Mouse (Mus musculus) frontal cortex, postnatal 25 days (tissue): ENCODE data around the gene Mpp2.

Experiments
- DNase-seq, 2 experiments: peaks; one replicate each; pipeline ENCODE4 v3.0.0; 2022; ENCODE audit warnings: low spot score in 2 of 2

Gene Mpp2

DNA sequence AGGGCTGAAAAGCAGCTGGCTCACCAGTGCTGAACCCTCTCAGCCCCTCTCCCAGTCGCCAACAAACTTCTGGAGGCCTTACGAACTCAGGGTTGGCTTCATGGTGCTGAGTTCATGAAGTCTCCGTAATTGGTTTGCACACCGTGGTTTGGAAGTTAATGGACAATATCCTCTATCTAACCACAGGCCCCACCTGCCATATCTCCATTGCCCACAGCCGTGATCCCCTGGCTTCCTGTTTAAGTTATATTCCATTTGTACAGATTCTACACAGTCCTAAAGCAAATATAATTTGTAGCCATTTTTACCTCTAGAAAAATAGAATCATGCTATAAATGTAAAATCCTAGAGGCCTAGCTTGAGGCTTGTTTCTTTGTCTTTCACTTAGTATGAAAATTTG is 15.6 kb downstream of the Mpp2 start:
- no peak for DNase-seq

DNA sequence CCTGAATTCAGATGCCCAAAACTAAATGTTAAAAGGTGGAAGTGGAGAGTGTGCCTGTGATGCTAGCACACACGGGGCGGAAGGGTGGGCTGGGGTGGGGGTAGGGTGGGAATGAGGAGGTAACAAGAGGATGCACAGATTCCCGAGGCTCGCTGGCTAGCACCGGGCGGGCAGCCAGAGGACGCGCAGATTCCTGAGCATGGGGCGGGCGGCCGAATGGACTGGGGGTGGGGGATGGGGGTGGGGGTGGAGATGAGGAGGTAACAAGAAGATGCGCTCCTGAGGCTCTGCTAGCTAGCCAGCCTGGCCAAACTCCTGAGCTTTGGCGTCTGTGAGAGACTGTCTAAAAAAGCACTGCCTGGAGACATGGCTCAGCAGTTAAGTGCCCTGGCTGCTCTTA is 17.9 kb downstream of the Mpp2 start:
- DNase-seq: no peak

DNA sequence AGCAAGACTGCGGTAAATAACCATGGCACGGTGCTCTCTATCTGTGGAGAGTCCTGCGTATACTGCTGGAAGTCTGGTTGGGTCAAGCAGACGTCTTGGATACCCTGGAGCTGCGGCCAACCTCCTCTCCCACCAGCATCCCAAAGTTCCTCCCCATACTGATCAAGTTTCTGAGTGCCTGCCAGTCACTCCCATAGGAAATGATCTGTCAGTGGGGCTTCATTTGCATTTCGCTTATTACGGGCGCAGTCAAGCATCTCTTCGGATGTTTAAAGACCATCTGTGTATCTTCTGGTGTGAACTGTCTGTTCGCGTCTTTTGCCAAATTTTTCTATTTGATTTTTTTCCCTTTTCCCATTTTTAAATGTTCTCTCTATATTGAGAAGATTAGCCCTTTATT is 18.7 kb downstream of the Mpp2 start:
- DNase-seq: no peak

DNA sequence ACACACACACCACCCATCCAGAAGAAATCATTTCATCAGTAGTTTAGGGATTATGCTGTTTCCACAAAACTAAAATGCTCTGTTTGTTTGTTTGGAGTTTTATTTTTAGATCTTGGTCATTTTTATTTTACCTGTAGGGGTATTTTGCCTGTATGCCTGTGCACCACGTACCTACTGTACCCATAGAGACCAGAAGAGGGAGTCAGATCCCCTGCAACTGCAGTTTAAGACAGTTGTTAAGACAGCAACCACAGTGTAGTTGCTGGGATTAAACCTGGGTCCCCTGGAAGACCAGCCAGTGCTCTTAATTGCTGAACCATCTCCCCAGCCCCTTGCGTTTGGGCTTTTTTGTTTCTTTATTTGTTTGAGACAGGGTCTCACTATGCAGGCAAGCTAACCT is 19.3 kb downstream of the Mpp2 start:
- no peak for DNase-seq

GRCm38 (mm10) chr11:102063076-102063475 is 25.2 kb downstream of the Mpp2 start:
- no peak for DNase-seq

- DNase-seq: no peak
These were observed 26.3 kb downstream of the Mpp2 start for GRCm38 (mm10) chr11:102061941-102062473.

GRCm38 (mm10) chr11:102061236-102061940 is 26.9 kb downstream of the Mpp2 start:
- DNase-seq: peak; percentile 60 to 74

- peak; percentile 32 to 37 for DNase-seq
These were observed 34.5 kb downstream of the Mpp2 start for GRCm38 (mm10) chr11:102053847-102054246.

GRCm38 (mm10) chr11:102053183-102053582 is 35.1 kb downstream of the Mpp2 start:
- DNase-seq: no peak

GRCm38 (mm10) chr11:102052697-102053096 is 35.6 kb downstream of the Mpp2 start:
- no peak for DNase-seq

- no peak for DNase-seq
These were observed 36.4 kb downstream of the Mpp2 start for GRCm38 (mm10) chr11:102051954-102052353.

- no peak for DNase-seq
These were observed 36.8 kb downstream of the Mpp2 start for GRCm38 (mm10) chr11:102051541-102051940.

DNA sequence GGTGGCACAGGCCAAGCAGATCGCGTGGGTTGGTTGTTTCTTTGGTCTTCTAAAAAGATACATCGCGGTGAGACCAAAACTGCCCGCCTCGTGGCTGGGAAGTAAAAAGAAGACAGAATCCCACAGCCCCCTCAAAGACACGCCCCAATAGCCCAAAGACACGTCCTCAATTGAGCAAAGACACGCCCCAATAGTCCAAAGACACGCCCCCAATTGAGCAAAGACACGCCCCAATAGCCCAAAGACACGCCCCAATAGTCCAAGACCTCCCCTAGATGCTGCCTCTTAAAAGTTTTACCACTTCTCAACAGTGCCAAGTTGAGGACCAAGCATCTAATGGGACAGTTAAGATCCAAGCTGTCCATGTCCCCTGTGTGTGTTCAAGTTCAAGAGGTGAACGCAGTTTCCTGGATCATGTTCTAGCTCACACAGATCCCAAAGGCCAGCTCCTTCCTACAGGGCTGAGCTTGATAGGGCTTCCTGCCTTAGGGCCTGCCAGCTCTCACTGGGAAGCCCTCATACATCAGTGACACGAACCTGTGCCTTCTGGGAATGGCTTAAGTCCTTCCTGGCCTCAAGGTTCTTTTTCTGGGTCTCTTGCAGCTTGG is 38.3 kb downstream of the Mpp2 start:
- DNase-seq: no peak

GRCm38 (mm10) chr11:102046607-102047006 is 41.7 kb downstream of the Mpp2 start:
- no peak for DNase-seq

GRCm38 (mm10) chr11:102044691-102045212 is 43.6 kb downstream of the Mpp2 start:
- no peak for DNase-seq

DNA sequence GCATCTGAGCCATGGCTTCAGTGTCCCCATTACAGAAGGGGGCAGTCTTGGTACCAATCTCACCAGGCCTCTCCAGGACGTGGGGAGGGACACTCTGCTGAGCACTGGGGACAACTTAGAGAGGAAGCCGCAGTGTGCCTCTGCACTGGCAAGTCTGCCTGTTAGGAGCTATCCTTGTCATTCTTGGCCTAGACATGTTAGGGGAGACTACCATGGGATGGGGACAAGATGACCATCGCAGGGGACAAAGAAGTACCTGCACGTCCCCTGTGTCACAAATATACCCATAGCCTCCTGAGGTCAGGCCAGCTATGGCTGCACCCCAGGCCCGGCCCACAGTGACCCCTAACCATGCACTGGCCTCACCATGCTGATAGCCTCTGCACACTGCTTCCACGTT is 44.9 kb downstream of the Mpp2 start:
- no peak for DNase-seq

DNA sequence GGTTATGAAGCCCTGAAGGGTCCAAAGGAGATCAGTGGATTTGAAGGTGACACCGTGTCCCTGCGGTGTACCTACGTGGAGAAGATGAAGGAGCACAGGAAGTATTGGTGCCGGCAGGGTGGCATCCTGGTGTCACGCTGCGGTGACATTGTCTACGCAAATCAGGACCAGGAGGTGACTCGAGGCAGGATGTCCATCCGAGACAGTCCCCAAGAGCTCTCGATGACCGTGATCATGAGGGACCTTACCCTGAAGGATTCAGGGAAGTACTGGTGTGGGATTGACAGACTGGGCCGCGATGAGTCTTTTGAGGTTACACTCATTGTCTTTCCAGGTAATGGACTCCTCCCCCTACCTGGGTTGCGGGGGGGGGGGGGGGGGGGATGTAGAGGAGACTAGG is 45.3 kb downstream of the Mpp2 start:
- no peak for DNase-seq

GRCm38 (mm10) chr11:102041350-102041949 is 46.9 kb downstream of the Mpp2 start, which contains the start of gene Cd300lg:
TSS of gene Cd300lg (plus strand) at chr11:102041509.
- no peak for DNase-seq

DNA sequence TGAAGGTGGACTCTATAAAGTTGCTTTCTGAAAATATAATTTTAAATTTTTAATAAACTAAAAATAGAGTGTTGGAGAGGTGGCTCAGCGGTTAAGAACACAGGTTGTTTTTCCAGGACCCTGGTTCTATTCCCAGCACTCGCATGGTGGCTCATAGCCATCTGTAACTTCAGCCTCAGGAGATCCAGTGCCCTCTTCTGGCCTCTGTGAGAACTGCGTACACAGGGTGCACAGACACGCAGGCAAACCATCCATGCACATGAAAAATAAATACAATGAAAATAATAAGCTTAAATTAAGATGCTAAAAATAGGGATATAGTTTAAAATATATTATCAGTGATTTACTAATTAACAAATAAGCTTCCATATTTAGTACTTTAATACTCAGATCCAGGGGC is 47.7 kb downstream of the Mpp2 start:
- DNase-seq: no peak

GRCm38 (mm10) chr11:102040138-102040524 is 48.2 kb downstream of the Mpp2 start:
- DNase-seq: peak; percentile 65 to 66

DNA sequence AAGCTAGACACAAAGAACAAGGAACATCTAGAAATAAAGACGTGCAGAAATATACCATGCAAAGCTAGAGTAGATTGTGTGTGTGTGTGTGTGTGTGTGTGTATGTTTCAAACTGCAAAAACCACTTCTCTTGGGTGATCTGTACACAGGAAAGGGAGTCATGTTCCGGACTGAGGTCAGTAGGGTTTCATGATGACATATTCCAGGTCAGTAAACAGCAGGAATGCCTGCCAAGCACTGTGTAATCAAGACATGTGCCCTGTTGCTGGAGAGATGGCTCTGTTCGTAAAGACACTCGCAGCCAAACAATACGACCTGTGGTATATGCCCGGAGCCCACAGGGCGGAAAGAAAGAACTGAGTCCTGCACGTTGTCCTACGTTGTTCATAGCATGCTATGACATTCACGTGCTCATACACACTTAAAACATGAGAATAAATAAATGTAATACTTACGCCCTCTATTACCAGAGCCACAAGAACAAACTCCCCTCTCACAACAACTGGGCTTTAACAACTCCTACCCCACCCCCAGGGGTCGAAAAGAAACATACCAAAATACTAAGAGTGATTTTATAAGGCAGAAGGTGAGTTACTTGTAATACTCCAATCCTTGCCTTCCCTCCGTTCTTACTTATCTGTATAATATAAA is 48.7 kb downstream of the Mpp2 start:
- no peak for DNase-seq

DNA sequence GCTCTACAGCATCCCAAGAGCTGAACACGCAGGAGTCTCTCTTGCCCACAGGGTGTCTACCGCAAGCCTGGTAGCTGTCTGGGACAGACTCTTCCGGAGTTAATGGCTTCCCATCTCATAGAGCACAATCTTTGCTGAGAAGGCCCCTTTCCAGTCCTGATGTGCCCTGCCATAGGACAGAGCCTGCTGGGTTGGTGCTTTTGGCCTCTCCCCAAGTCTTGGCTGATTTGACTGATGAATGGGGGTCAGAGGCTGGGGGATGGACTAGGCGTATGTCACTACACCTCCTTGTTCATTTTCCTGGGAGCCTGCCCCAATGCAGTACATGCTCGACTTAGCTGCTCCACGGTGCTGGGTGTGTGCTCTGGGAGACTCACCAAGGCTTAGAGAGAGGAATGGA is 50.5 kb downstream of the Mpp2 start:
- DNase-seq: no peak
